Mouse (Mus musculus) CH12.LX (cell line): Measurements from ENCODE around the gene Gng2. TPM values are rescaled to one million over a fixed set of nuclear protein-coding genes. Genes with fewer than 3 reads are reported as not detected.

Experiments used
- DNase-seq: peaks from one replicate; pipeline ENCODE4 v3.0.0-alpha.2; 2013; ENCODE audit errors: extremely low read depth
- H3K27ac ChIP-seq: 2 replicates; pipeline ENCODE4 v1.5.1; 2012; ENCODE audit warnings: low read depth, mild to moderate bottlenecking, control low read depth, moderate library complexity; ENCODE audit not compliant: insufficient read depth
- H3K27me3 ChIP-seq: replicated peaks from 2 replicates; pipeline ENCODE3; 2012; ENCODE audit warnings: inconsistent platforms
- H3K36me3 ChIP-seq, 2 experiments: replicated peaks in 1 of 2; 2 replicates each; pipeline versions ENCODE3 to v1.6.1; 2012; ENCODE audit warnings: inconsistent platforms in 1 of 2, low read length in 1 of 2, mild to moderate bottlenecking in 1 of 2, mixed read lengths in 1 of 2, moderate library complexity in 1 of 2; ENCODE audit not compliant: control insufficient read depth in 1 of 2, insufficient read depth in 1 of 2
- H3K4me1 ChIP-seq, 2 experiments: 2 replicates each; pipeline ENCODE4 v1.6.1; 2012; ENCODE audit warnings: inconsistent platforms in 1 of 2, moderate library complexity in 1 of 2; ENCODE audit not compliant: insufficient read depth in 2 of 2, control insufficient read depth in 1 of 2
- H3K4me2 ChIP-seq: 2 replicates; pipeline ENCODE4 v1.6.1; 2012; ENCODE audit warnings: low read depth, mild to moderate bottlenecking, control low read depth; ENCODE audit not compliant: poor library complexity, insufficient read depth, severe bottlenecking
- H3K4me3 ChIP-seq, 3 experiments: fragments of 150-350 bp in 1 of 3; sonication (generic) in 1 of 3; replicated peaks in 1 of 3; 2 replicates each; pipeline versions ENCODE3 to v1.5.1; 2011 to 2012; ENCODE audit warnings: low read depth in 2 of 3, low read length in 2 of 3, mild to moderate bottlenecking in 2 of 3, moderate library complexity in 2 of 3, control low read depth in 1 of 3, improper control_type of control experiment in 1 of 3, inconsistent platforms in 1 of 3, mixed read lengths in 1 of 3; ENCODE audit not compliant: poor library complexity in 1 of 3
- H3K79me2 ChIP-seq: replicated peaks from 2 replicates; pipeline ENCODE4 v1.6.1; 2012; ENCODE audit warnings: mild to moderate bottlenecking, moderate library complexity; ENCODE audit not compliant: control insufficient read depth, poor library complexity, insufficient read depth, severe bottlenecking; ENCODE audit errors: extremely low read depth
- H3K9ac ChIP-seq: 2 replicates; pipeline ENCODE4 v1.6.1; 2012; ENCODE audit warnings: low read depth, mild to moderate bottlenecking, control low read depth, moderate library complexity; ENCODE audit not compliant: insufficient read depth
- H3K9me3 ChIP-seq: replicated peaks from 2 replicates; pipeline ENCODE3; 2012; ENCODE audit warnings: low read length, inconsistent platforms, mixed read lengths
- E2F4 ChIP-seq: IDR thresholded peaks from 2 replicates; pipeline ENCODE4 v1.6.1; 2011; ENCODE audit warnings: low read depth, low read length, improper control_type of control experiment; ENCODE audit not compliant: insufficient replicate concordance
- ELF1 ChIP-seq: IDR thresholded peaks from 2 replicates; pipeline ENCODE4 v1.6.1; 2014; ENCODE audit warnings: low read depth, mild to moderate bottlenecking, inconsistent platforms, low read length, improper control_type of control experiment
- EP300 ChIP-seq: IDR thresholded peaks from 2 replicates; pipeline ENCODE4 v1.6.1; 2011; ENCODE audit warnings: low read length, improper control_type of control experiment
- GABPA ChIP-seq: IDR thresholded peaks from 2 replicates; pipeline ENCODE4 v1.6.1; 2012; ENCODE audit warnings: low read depth, low read length, improper control_type of control experiment, inconsistent platforms; ENCODE audit not compliant: insufficient replicate concordance
- JUN ChIP-seq: IDR thresholded peaks from 2 replicates; pipeline ENCODE4 v1.6.1; 2011; ENCODE audit warnings: low read depth, mild to moderate bottlenecking, low read length, improper control_type of control experiment, moderate library complexity; ENCODE audit not compliant: insufficient read depth
- JUND ChIP-seq: conservative IDR thresholded peaks from 2 replicates; pipeline ENCODE4 v1.6.1; 2011; ENCODE audit warnings: low read depth, low read length, improper control_type of control experiment
- MAFK ChIP-seq: IDR thresholded peaks from 2 replicates; pipeline ENCODE4 v1.6.1; 2011; ENCODE audit warnings: low read length, improper control_type of control experiment; ENCODE audit not compliant: insufficient replicate concordance
- NRF1 ChIP-seq: IDR thresholded peaks from 2 replicates; pipeline ENCODE4 v1.6.1; 2014; ENCODE audit warnings: low read depth, mild to moderate bottlenecking, inconsistent platforms, low read length, improper control_type of control experiment, moderate library complexity
- PAX5 ChIP-seq: IDR thresholded peaks from 2 replicates; pipeline ENCODE4 v1.6.1; 2012; ENCODE audit warnings: low read length, inconsistent platforms, mixed read lengths
- POLR2A ChIP-seq: IDR thresholded peaks from 2 replicates; pipeline ENCODE4 v1.6.1; 2011; ENCODE audit warnings: low read depth, mild to moderate bottlenecking, improper control_type of control experiment, low read length
- POLR2AphosphoS2 ChIP-seq: IDR thresholded peaks from 2 replicates; pipeline ENCODE4 v1.6.1; 2011; ENCODE audit warnings: low read depth, low read length, improper control_type of control experiment
- RAD21 ChIP-seq: IDR thresholded peaks from 2 replicates; pipeline ENCODE4 v1.6.1; 2011; ENCODE audit warnings: low read depth, mild to moderate bottlenecking, low read length, improper control_type of control experiment, moderate library complexity
- RCOR1 ChIP-seq: conservative IDR thresholded peaks from 2 replicates; pipeline ENCODE4 v1.6.1; 2012; ENCODE audit warnings: low read depth, mild to moderate bottlenecking, inconsistent platforms, low read length, improper control_type of control experiment
- SMC3 ChIP-seq: IDR thresholded peaks from 2 replicates; pipeline ENCODE4 v1.6.1; 2011; ENCODE audit warnings: low read depth, low read length, improper control_type of control experiment
- TBP ChIP-seq: conservative IDR thresholded peaks from 2 replicates; pipeline ENCODE4 v1.6.1; 2011; ENCODE audit warnings: low read depth, low read length, improper control_type of control experiment
- UBTF ChIP-seq: IDR thresholded peaks from 2 replicates; pipeline ENCODE4 v1.6.1; 2012; ENCODE audit warnings: low read depth, mild to moderate bottlenecking, inconsistent platforms, low read length, improper control_type of control experiment, moderate library complexity
- USF1 ChIP-seq: IDR thresholded peaks from 2 replicates; pipeline ENCODE4 v1.6.1; 2014; ENCODE audit warnings: low read depth, mild to moderate bottlenecking, inconsistent platforms, low read length, improper control_type of control experiment
- ZKSCAN1 ChIP-seq: IDR thresholded peaks from 2 replicates; pipeline ENCODE4 v1.6.1; 2012; ENCODE audit warnings: low read depth, inconsistent platforms, low read length, improper control_type of control experiment, borderline replicate concordance
- ZMIZ1 ChIP-seq: IDR thresholded peaks from 2 replicates; pipeline ENCODE4 v1.6.1; 2012; ENCODE audit warnings: low read depth, mild to moderate bottlenecking, inconsistent platforms, low read length, improper control_type of control experiment
- dilution Hi-C: fragments of 300-500 bp; cut with MboI; formaldehyde crosslinking; loops from 2 replicates; pipeline ENCODE4 v1.14.3; 2020; ENCODE audit warnings: low sequenced_read_pairs; ENCODE audit not compliant: extremely low pct_unique_long_range_greater_than_20kb, extremely low pct_ligation_motif_present
- in situ Hi-C: fragments of 300-500 bp; cut with MboI; formaldehyde crosslinking; loops from 3 replicates; pipeline ENCODE4 v1.14.3; 2019; ENCODE audit warnings: low sequenced_read_pairs, low pct_ligation_motif_present, low pct_unique_long_range_greater_than_20kb, mixed read lengths
- polyA plus RNA-seq: library from polyadenylated mRNA; unstranded; fragments of >175 nt; gene quantifications from 2 replicates; pipeline ENCODE4 v1.2.1, GENCODE M21; 2012; ENCODE audit warnings: low read depth; ENCODE audit not compliant: insufficient read length
- total RNA-seq, 2 experiments: library from RNA; depleted of rRNA; stranded (reverse); fragments of 300-350 nt in 1 of 2; fragments of >200 nt in 1 of 2; gene quantifications; 2 replicates each; pipeline ENCODE4 v1.2.3; 2012 to 2014

Gng2 gene
- total and polyA plus RNA-seq, 3 experiments: 52.1 to 67.7 (median 63.4) TPM

DNA sequence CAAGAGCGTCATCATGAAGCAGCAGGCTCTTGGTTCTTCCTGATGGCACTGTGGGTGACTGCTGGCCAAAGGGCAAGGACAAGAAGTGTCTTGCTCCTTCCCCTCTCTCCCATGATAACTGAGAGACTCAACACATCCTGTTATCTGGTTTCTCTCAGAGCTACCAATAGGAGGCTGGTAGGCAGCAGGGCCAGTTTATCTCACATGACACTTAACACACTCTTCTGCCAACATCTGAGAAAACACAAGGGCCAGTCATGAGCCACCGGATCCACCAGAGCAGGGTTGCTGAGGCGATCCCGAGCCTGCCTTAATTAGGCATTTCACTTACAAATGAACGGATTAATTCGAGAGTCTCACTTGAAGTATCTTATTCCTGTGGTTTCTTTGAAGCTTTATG, 49.5 kb downstream of the Gng2 start:
- no peak for DNase-seq
- no peaks in the 10 kb centered on the region for H3K79me2 ChIP-seq

DNA sequence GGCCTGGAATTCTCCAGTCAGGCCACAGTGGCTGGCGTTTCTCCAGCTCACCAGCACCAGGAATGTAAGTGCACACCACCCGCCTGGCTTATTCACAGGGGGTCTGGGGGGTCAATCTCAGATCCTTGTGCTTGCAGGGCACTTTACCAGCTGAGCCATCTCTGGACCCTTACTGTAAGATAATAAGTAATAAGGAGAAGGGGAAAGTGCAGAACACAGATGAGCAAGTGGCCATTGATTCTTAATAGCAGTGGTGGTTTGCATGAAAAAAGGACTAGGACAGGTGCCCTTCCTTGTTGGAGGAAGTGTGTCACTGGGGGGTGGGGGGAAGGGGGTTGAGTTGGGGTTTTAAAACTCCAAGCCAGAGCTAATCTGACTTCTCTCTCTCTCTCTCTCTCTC, 50.3 kb downstream of the Gng2 start:
- in situ Hi-C loops: loop anchor here (5.0 kb wide), 1 partner anchor 35 kb away; no protein-coding TSS in a partner anchor
- no peaks in the 10 kb centered on the region for H3K9me3 ChIP-seq

More for the DNA sequence above, 49.5 kb downstream of the Gng2 start:
- Histone ChIP-seq H3K9ac (no peak overlapping the region), H3K4me3 (no peak overlapping the region), H3K27me3 (no peaks in the 10 kb centered on the region), H3K27ac (no peak overlapping the region), H3K9me3 (no peaks in the 10 kb centered on the region), H3K36me3 (peaks cover 9 to 55% of the 10 kb centered on the region in 2 experiments), H3K4me1 (peaks cover 4 to 22% of the 10 kb centered on the region in 2 experiments; a peak in 3 of 4 replicates), H3K4me2 (no peak overlapping the region)
- TF ChIP-seq ZKSCAN1 (no peak), POLR2A (no peak), ELF1 (no peak), NRF1 (no peak), PAX5 (no peak), RAD21 (no peak), POLR2AphosphoS2 (no peak), TBP (no peak), JUN (no peak)
- dilution Hi-C loops (no loop called here), in situ Hi-C loops (loop anchor here (5.0 kb wide), 1 partner anchor 34 kb away; no protein-coding TSS in a partner anchor)

More for the DNA sequence above, 50.3 kb downstream of the Gng2 start:
- Histone ChIP-seq H3K27me3 (no peaks in the 10 kb centered on the region), H3K79me2 (0 out of 2 replicates have a peak, but pooled peaks cover 3% of the 10 kb centered on the region), H3K4me3 (no peak overlapping the region), H3K4me2 (no peak overlapping the region)
- no peak for DNase-seq
- dilution Hi-C loops: no loop called here
- TF ChIP-seq POLR2A (no peak), EP300 (no peak), PAX5 (no peak), ZMIZ1 (no peak), SMC3 (no peak), E2F4 (no peak), JUND (no peak), JUN (no peak), RCOR1 (no peak), UBTF (no peak), USF1 (no peak), GABPA (no peak), MAFK (no peak)
- TF ChIP-seq, all 38 proteins: peak for 0
- peaks cover 4 to 22% of the 10 kb centered on the region in 2 experiments; a peak in 3 of 4 replicates for H3K4me1 ChIP-seq
- no peak overlapping the region for H3K9ac ChIP-seq
- peaks cover 9 to 58% of the 10 kb centered on the region in 2 experiments for H3K36me3 ChIP-seq
- no peak overlapping the region for H3K27ac ChIP-seq
